Mouse (Mus musculus): ENCODE measurements around the gene Ino80e.

Ino80e gene

DNA sequence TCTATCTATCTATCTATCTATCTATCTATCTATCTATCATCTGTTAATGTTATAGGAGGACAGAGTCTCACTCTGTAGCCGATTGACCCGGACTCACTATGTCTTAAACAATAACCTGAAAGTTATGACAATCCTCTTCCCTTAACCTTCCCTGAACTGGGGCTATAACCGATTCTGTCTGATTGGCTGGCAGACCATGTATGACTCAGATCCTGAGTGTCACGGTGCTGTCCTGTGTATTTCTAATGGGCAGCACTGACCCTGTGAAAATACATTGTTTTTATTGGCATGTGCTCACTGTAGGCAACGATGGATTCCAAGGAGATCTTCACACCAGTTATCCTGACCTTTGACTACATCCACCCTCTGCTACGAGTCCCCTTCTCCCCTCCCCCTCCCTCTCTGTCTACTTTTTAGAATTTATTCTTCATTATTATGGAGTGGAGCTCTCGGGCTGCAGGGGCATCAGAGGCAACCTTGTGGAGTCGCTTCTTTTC lies 46.4 kb downstream of the Ino80e start:
- DNase-seq (ENCODE audit: low spot score in 2 of 2): no peak

DNA sequence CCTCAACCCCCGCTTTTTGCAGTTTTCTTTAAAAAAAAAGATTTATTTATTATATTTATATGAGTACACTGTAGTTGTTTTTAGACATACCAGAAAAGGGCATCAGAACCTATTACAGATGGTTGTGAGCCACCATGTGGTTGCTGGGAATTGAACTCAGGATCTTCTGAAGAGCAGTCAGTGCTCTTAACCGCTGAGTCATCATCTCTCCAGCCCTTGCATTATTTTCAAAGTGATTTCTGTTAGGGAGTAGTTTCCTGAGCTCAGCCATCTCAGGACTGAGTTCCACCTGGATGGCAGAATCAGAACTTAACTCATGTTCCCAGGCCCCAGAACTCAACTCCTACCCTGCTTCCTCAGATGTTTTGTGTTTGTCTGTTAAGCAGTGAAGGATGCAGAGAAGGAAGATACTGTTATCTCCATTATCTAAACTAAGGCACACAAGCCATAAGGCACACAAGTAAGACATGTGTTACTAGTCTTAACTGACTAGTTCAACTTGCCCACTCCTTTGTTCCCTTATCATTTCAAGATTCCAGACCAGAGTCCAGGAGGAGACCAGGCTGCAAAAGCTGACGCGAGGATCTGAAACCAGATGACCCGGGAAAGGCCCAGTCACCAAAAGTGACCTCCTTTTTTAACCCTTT lies 52.3 kb downstream of the Ino80e start:
- DNase-seq (ENCODE audit: low spot score in 2 of 2): no peak

DNA sequence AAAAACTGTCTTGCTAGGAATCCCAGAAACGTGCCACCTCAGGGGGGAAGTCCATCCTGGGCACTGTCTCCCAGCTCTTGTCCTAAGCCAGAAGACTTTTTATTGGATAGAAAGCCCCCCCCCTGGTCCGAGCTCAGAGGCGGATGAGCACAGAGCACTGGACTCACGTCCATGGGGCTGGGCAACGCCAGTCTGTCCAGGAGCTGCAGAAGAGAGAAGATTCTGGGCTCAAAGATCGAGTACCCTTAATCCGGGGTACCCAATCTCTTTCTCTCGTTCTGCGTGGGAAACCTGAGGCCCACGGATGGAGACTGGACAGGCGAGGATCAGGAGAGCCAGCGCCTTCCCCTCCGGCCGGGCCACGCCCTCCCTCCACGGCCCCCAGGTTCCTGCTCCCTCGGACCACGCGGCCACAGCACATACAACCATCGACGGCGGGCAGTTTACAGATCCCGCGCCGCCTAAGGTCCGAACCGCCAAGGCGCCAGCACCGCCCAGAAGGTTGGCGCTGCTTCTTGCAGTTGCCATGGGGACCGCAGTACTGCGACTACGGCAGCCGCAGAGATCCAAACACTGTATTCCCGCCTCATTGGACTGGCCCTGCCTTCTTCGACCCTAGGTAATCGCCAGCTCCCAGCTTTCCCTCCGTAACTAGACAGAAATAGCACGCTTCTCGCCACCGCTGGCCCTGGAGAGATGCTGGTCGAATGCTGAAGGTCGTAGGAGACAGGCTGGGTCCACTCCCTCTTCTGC lies 53.3 kb downstream of the Ino80e start:
- DNase-seq (ENCODE audit: low spot score in 2 of 2): peak in 1 of 2 experiments; percentile 33

DNA sequence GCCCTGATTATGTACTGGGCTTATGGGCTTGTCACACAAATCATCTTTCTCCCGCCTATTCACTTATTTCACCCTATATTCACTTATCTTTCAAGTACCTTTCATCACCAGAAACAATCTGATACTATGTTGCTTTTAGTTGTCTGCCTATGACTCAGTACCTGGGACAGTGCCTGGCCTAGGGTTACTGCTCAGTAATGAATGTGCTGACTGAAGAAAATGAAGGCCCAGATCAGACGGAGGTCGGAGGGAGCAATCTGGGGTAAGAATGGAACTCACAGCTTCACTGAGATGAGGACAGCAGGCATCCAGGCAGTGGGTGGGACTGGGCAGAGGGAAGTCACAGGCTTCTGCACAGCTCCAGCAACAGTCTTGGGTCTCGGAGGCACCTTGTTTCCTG lies 54.8 kb downstream of the Ino80e start:
- DNase-seq (ENCODE audit: low spot score in 2 of 2): no peak

DNA sequence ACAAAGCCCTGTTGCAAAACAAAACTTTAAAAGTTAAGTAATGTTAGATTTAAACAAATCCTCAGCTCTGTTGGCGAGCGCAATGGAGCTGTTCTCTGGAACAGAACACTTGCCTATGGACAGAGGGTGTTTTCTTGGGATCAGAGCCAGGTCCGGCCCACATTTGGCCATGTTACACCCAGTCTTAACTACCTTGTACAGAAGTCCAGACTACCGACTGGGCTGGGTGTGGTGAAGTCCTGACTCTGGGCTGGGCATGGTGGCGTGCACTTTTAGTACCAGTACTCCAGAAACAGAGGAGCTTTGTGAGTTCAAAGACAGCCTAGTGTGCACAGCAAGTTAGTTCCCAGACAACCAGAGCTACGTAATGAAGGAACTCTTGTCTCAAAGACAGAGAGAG lies 55.2 kb downstream of the Ino80e start:
- DNase-seq (ENCODE audit: low spot score in 2 of 2): no peak

DNA sequence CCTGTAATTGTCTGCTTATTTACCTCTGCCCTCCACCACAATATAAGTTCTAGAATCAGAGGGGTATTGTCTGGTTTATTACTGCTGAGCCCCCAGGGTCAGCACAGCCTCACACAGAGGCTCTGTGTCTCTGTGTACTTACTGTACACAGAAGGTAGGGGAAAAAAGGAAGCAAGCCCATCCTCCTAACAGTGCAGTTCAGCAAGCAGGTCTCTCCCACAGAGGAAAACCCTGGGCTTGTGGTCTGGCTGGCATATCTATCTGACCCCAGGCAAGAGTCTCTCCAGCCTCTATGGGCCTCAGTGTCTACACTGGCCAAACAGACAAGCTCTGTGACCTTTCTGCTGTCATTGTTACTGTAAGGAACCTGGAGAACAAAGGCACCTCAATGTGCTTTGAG lies 58.4 kb downstream of the Ino80e start:
- DNase-seq (ENCODE audit: low spot score in 2 of 2): no peak

DNA sequence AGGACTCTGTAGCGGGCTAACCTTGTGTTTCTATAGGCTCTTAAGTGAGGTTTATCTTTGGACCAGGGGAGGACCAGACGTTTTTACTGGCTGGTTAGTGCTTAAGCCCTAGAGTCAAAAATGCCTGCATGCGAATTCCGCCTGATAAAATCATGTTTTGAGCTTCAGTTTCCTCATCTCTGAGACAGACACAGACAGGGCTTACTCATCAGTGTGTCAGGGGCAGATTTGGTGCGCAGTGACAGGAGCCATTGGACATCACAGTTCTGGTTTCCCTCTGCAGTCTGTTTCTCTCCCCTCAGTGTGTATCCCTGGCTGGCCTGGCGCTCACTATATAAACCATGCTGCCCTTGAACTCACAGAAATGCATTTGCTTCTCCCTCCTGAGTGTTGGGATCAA lies 59.0 kb downstream of the Ino80e start:
- DNase-seq (ENCODE audit: low spot score in 2 of 2): no peak

DNA sequence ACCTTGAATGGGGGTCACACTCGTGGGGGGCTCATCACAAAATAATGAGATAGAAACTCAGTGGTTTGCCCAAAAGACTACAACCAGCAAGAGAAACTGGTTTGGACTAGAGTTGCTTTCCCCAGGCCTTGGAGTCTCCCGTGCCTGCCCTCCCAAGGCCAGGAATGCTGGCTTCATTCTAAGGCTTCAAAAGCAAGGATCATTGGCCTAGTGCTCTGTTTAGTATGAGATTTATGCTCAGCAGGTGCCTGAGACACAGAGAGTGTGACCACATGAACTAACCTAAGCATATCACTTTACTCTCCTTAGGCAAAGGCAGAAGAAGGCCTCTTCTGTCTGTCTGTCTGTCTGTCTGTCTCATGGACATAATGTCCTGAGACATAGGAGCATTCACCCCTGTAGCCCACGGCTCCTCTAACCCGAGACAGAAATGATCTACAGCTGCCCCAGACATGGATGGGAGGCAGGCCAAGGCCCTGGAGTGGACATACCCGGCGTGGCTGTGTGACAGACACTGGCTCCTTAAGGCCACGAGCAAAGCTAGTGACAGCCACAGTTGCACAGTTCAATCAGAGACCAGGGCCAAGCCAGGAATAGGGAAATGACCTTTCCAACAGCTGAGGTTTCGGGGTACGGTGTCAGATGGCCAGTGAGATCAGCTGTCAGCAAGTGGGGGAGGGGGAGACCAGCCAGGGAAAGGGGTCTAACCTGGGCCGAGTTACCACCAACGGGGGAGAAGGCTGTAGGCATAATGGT lies 59.9 kb downstream of the Ino80e start:
- no peak for DNase-seq (ENCODE audit: low spot score in 2 of 2)

DNA sequence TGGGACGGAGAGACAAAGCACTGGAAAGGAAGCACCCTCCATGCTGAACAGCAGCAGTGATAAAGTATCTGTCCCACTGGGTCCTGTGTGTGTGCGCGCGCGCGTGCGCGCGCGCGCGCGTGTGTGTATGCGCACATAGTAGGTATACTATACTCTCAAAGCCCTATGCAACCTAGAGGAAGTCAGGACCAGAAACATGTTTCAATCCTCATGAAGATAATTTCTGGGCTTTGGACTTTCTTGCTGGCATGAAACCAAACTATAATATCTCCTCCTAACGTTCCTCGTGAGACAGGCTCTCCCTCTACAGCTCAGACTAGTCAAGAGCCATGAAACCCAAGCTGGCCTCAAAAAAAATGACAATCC lies 61.1 kb downstream of the Ino80e start:
- no peak for DNase-seq (ENCODE audit: low spot score in 2 of 2)
